In the genomic region with DNA sequence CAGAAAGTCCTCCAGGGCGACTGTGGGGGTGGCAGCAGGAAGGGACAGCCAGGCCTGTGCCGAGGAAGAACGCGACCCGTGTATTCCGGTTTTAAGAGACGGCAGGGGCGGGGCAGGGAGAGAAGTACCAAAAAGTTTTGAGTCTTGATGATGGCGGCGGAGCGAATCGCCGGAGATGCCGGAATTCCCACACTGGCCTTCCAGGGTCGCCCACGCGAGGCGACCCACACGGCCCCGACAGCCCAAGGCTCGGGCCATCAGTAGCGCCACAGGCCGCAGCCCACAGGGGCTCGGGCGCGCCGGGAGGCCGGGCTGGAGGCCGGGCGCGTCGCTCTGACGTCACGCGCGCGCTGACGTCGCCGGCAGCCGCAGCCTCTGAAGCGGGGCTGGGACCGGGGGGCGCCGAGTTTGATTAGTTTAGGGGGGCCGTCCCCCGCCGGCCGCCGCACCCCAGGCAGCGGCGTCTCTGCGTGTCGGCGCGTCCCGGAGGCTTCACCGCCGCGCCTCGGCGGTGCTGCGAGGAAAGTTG, we compare ENCODE assay signal across 1 mouse cellular context.
TF ChIP-seq lines count a peak whose summit lies in the region.

A gene (plus strand): TSS at position 366 of the 529 bp plus-strand sequence.

TF ChIP-seq in MEL, 35 proteins besides CTCF, POLR2A, EP300 and RAD21 (continued from another document):
- no peak for TF ChIP-seq ZKSCAN1 (IDR thresholded peaks at IDR 0.05; ENCODE audit: low read depth, low read length)
